Mouse (Mus musculus) forebrain, embryonic 11.5 days (tissue): ENCODE measurements around the gene Fam193a. TPM values are rescaled to one million over a fixed set of nuclear protein-coding genes. Genes with fewer than 3 reads are reported as not detected.

Experiments
- ATAC-seq: fragments of 200-750 bp; cut with Nextera tagmentation; replicated peaks from 2 replicates; pipeline ENCODE4 v1.8.0; 2017; ENCODE audit warnings: moderate TSS enrichment; ENCODE audit not compliant: low FRiP score
- DNase-seq: peaks from one replicate; pipeline ENCODE4 v3.0.0-alpha.2; 2017; ENCODE audit warnings: low spot score
- H3K27ac ChIP-seq: fragments of 300-500 bp; sonication (generic); 2 replicates; pipeline ENCODE4 v1.5.1; 2014; ENCODE audit warnings: low read depth, low read length
- H3K27me3 ChIP-seq: fragments of 300-500 bp; sonication (generic); 2 replicates; pipeline ENCODE4 v1.6.1; 2014; ENCODE audit warnings: mild to moderate bottlenecking, low read length, mixed read lengths; ENCODE audit not compliant: control insufficient read depth, insufficient read depth
- H3K36me3 ChIP-seq: fragments of 300-500 bp; sonication (generic); 2 replicates; pipeline ENCODE4 v1.6.1; 2014; ENCODE audit warnings: mild to moderate bottlenecking, low read length, moderate library complexity, mixed read lengths; ENCODE audit not compliant: control insufficient read depth, insufficient read depth
- H3K4me1 ChIP-seq: fragments of 300-500 bp; sonication (generic); replicated peaks from 2 replicates; pipeline ENCODE4 v1.6.1; 2014; ENCODE audit warnings: low read length, mixed read lengths; ENCODE audit not compliant: control insufficient read depth, insufficient read depth
- H3K4me2 ChIP-seq: fragments of 300-500 bp; sonication (generic); 2 replicates; pipeline ENCODE4 v1.6.1; 2014; ENCODE audit warnings: low read depth, mild to moderate bottlenecking, low read length, moderate library complexity, mixed read lengths; ENCODE audit not compliant: severe bottlenecking
- H3K4me3 ChIP-seq: fragments of 300-500 bp; sonication (generic); 2 replicates; pipeline ENCODE4 v1.5.1; 2014; ENCODE audit warnings: low read depth, low read length
- H3K9ac ChIP-seq: fragments of 300-500 bp; sonication (generic); 2 replicates; pipeline ENCODE4 v1.6.1; 2014; ENCODE audit warnings: low read length
- H3K9me3 ChIP-seq: fragments of 300-500 bp; sonication (generic); 2 replicates; pipeline ENCODE4 v1.6.1; 2016; ENCODE audit warnings: low read length, mixed read lengths; ENCODE audit not compliant: control insufficient read depth
- WGBS: fragments of 180-500 bp; shearing (Covaris S2); extraction: QIAGEN DNeasy Blood & Tissue Kit; methylation state at CpG from one replicate; pipeline ENCODE4 v1.1.7; 2014; 5-methylcytosine and 5-hydroxymethylcytosine counted together
- polyA plus RNA-seq: library from polyadenylated mRNA; unstranded; fragments of >200 nt; fragmentation: Nextera tagmentation; extraction: Ambion mirVana; gene quantifications from 2 replicates; pipeline ENCODE4 v1.2.1, GENCODE M21; 2014

Fam193a gene
- polyA plus RNA-seq, 1 experiment from 2014 or later, result 19.6 TPM

DNA sequence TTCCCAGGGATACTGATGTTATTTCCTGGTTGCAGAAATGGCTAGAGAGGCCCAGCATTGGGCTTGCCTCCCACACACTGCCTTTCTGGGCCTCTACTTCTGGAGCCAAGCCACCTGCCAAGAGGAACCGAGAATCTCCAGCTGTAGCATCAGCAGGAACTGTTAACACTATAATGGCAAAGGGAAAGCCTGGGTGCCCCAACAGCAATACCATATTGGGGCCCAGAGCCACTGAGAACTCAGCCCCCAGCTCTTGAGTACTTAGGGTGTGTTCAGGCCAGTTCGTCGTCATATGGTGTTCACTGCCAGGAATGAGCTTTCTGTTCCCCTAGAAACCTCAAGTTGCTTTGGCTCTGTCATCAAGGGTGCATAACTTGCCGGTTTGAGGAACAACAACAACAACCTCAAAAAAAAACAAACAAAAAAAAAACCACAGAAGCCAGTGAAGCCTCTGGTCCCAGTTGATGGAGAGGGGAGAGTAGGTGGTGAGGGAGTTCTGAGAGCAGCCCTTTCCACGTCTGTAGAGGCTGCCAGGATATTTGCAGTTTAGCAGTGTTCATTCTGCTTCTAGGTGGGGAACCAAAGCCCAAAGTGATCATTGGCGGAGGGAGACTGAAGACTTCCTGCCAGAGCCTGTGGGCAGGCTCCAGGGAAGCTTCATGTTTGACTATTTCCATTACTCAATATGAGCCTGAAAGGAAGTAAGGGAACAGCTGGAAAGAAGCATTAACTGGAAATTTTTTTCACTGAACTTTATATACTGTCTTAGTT, 117.8 kb downstream of the Fam193a start:
- no peak for DNase-seq
- H3K4me1 ChIP-seq, result no peaks in the 10 kb centered on the region
- no peak overlapping the region for H3K9ac ChIP-seq
- no peaks in the 10 kb centered on the region for H3K9me3 ChIP-seq
- 83% methylated on average over 6 of the region's 6 CpGs for WGBS
- no peaks in the 10 kb centered on the region for H3K27me3 ChIP-seq
- H3K4me3 ChIP-seq, result no peak overlapping the region
- ATAC-seq, result no peak
- no peak overlapping the region for H3K4me2 ChIP-seq
- H3K27ac ChIP-seq, result no peak overlapping the region
- H3K36me3 ChIP-seq, result peaks cover 9% of the 10 kb centered on the region; the same call in 1 of the 2 replicates

DNA sequence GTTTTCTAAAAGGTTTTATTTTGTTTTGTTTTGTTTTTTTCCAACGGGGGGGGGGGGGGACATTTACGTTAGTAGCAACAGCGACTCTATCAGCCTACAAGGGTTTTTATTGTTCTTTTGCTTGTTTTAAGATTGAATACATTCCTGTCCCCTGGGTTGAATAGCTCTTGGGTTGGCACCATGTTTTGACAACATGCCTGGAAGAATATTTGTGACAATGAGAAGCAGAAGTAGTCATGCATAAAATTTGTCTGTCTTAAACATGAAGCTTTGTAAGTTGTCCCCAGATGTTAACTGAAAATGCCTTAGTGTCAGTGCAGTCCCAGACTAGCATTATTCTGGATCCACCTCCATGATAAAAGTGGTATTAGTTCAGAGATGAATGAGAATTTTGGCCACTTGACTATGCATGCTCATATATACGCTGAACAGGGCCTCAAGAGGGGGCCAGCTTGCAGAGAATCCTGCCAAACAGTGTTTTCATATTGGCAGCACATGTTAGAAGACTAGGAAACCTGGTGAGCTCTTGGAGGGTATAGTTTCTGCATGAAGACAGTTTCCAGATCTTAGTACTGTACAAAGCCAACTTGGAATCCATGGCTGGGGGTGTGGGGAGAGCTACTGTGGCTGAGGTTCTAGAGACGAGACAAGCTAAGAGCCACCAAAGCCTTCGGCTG, 119.1 kb downstream of the Fam193a start:
- DNase-seq (no peak), ATAC-seq (no peak)
- Histone ChIP-seq H3K36me3 (peaks cover 9% of the 10 kb centered on the region; the same call in 1 of the 2 replicates), H3K4me3 (no peak overlapping the region), H3K9ac (no peak overlapping the region), H3K4me1 (no peaks in the 10 kb centered on the region), H3K27ac (no peak overlapping the region), H3K9me3 (no peaks in the 10 kb centered on the region), H3K4me2 (no peak overlapping the region), H3K27me3 (no peaks in the 10 kb centered on the region)
- 82% methylated on average over 6 of the region's 6 CpGs for WGBS

DNA sequence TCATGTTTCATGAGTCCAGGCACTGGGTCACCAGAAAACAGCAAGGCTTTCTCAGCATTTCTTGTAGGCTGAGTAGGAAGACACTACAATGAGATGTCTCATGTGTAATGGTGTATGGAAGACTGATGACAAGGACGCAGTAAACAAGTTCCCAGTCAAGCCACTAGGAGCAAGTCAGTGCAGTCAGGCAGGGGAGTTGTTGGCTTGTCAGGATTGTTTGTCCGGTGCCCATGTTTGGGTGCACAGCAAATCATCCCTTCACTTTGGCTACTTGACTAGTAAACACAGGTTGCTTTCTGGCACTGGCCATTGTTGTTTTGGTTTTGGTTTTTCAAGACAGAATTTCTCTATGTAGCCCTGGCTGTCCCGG, 119.7 kb downstream of the Fam193a start:
- ATAC-seq, result no peak
- no peak overlapping the region for H3K4me3 ChIP-seq
- H3K27ac ChIP-seq, result no peak overlapping the region
- no peaks in the 10 kb centered on the region for H3K9me3 ChIP-seq
- H3K4me2 ChIP-seq, result no peak overlapping the region
- H3K9ac ChIP-seq, result no peak overlapping the region
- no peak for DNase-seq
- H3K36me3 ChIP-seq, result peaks cover 9% of the 10 kb centered on the region; the same call in 1 of the 2 replicates
- WGBS, result 86% methylated on average over 3 of the region's 3 CpGs
- H3K4me1 ChIP-seq, result no peaks in the 10 kb centered on the region
- no peaks in the 10 kb centered on the region for H3K27me3 ChIP-seq

DNA sequence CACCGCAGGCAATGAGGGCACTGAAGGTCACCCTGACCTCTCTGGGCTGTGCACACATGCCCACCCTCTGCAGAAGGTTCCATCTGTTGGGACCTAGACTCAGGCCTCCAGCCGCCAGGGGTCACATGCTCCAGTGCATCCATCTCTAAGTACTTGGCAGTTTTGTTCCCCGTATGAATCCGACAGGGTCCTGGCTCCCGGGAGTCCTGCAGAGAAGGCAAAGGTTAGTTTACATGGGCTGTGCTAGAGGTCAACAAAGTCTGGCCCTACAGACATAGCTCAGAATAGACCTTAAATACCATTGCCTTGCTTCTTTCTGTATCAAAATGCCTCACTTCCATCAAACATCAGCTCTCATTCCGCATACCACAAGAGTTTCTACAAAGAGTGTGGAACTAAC, 127.0 kb downstream of the Fam193a start:
- 82% methylated on average over 6 of the region's 6 CpGs for WGBS
- ATAC-seq (no peak), DNase-seq (no peak)
- Histone ChIP-seq H3K36me3 (no peaks in the 10 kb centered on the region), H3K27ac (no peak overlapping the region), H3K4me1 (no peaks in the 10 kb centered on the region), H3K4me3 (no peak overlapping the region), H3K9ac (no peak overlapping the region), H3K4me2 (no peak overlapping the region), H3K27me3 (no peaks in the 10 kb centered on the region), H3K9me3 (no peaks in the 10 kb centered on the region)

DNA sequence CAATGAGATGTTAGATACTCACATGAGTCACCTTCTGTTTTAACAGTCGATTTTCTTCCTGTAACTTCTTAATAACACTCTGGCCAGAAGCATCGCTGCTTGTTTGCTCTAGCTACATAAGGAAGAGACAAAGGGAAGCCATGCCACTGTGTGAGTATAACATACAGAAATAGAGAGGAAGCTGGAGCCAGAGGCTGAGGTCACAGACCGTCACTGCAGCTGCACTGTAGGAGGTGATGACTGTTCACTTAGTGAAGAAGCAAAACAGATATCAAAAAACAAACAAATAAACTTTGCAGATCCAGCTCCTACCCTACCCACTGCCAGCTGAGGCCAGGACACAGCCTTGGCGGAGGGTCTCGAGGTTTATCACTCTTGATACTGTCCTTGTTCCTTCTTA, 131.2 kb downstream of the Fam193a start:
- DNase-seq (no peak), ATAC-seq (no peak)
- no peaks in the 10 kb centered on the region for H3K36me3 ChIP-seq
- no peaks in the 10 kb centered on the region for H3K27me3 ChIP-seq
- H3K4me3 ChIP-seq, result no peak overlapping the region
- no peak overlapping the region for H3K9ac ChIP-seq
- WGBS, result 84% methylated on average over 5 of the region's 5 CpGs
- no peak overlapping the region for H3K27ac ChIP-seq
- H3K9me3 ChIP-seq, result no peaks in the 10 kb centered on the region
- no peaks in the 10 kb centered on the region for H3K4me1 ChIP-seq
- H3K4me2 ChIP-seq, result no peak overlapping the region

DNA sequence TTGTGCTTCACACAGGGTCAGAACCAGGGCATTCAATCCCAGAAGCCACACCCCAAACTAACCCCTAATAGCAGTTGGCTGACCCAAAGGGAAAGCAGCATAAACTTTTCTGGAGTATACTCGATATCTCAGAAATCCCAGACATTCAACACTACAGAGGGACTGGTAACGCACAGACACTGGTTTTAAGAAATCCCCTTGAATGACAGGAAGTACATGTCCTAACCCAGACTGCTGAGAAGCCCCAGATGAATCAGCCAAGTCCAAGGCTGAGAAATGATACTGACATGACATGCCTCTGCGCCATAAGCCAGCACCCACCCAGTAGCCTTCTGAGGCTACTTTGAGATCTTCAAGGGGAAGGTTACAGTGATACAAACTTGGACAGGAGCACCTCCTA, 131.9 kb downstream of the Fam193a start:
- ATAC-seq (no peak), DNase-seq (no peak)
- H3K36me3 ChIP-seq, result no peaks in the 10 kb centered on the region
- H3K4me3 ChIP-seq, result no peak overlapping the region
- no peak overlapping the region for H3K9ac ChIP-seq
- H3K9me3 ChIP-seq, result no peaks in the 10 kb centered on the region
- H3K4me2 ChIP-seq, result no peak overlapping the region
- H3K4me1 ChIP-seq, result no peaks in the 10 kb centered on the region
- no peak overlapping the region for H3K27ac ChIP-seq
- 88% methylated on average over 3 of the region's 3 CpGs for WGBS
- H3K27me3 ChIP-seq, result no peaks in the 10 kb centered on the region

DNA sequence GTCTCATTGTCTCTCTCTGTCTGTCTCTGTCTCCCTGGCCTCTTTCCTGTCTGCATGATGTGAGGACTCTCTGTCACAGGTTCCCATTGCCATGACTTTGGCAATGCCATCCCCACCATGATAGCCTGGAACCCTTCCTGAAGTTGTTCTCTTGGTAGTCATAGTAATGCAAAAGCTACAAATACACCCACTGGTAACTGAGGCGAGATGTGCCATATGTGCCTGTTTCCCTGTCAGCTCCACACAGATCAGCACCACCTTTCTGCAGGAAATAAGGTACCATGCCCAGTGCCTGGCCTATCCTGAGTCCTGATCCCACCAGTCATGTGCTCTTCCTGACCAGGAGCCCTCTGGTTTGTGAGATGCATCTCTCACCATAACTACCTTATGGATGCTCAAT, 132.7 kb downstream of the Fam193a start:
- Histone ChIP-seq H3K9me3 (no peaks in the 10 kb centered on the region), H3K4me3 (no peak overlapping the region), H3K4me2 (no peak overlapping the region), H3K36me3 (no peaks in the 10 kb centered on the region), H3K9ac (no peak overlapping the region), H3K4me1 (no peaks in the 10 kb centered on the region), H3K27ac (no peak overlapping the region), H3K27me3 (no peaks in the 10 kb centered on the region)
- no peak for DNase-seq
- 64% methylated on average over 1 of the region's 1 CpGs for WGBS
- ATAC-seq, result no peak

DNA sequence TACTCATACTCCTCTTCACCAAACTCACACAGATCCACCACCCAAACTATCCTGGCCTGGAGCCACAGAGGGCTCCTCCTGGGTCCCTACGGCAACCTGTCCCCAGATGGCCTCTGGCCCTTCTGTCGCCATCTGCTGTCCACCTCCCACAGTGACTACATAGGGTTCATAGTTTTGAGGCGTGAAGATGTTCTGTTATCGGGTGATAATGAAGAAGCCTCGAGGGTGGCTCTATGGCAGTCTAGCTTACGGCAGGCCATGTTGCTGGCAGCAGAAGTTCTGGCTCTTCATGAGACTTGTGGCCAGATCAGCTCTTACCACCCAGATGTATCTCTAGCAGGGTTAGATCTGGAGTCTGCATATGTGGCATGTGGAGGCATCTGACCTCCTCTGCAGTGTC, 133.1 kb downstream of the Fam193a start:
- Histone ChIP-seq H3K4me1 (no peaks in the 10 kb centered on the region), H3K9me3 (no peaks in the 10 kb centered on the region), H3K4me2 (no peak overlapping the region), H3K27ac (no peak overlapping the region), H3K4me3 (no peak overlapping the region), H3K9ac (no peak overlapping the region), H3K36me3 (no peaks in the 10 kb centered on the region), H3K27me3 (no peaks in the 10 kb centered on the region)
- ATAC-seq (no peak), DNase-seq (no peak)
- WGBS, result 77% methylated on average over 6 of the region's 6 CpGs

DNA sequence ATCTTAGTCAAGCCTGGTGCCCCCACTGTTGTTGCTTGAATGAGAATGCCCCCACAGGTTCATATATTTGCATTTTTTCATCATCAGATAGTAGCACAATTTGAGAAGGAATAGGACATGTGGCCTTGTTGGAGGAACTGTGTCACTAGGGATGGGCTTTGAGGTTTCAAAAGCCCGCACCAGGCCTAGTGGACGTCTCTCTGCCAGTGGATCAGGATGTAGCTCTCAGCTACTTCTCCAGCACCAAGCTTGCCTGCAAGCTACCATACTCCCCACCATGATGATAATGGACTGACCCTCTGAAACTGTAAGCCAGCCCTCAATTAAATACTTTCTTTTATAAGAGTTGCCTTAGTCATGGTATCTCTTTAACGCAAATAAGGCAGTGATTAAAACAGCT, 142.8 kb downstream of the Fam193a start:
- no peak for DNase-seq
- no peak for ATAC-seq
- no peak overlapping the region for H3K27ac ChIP-seq
- no peak overlapping the region for H3K4me3 ChIP-seq
- no peaks in the 10 kb centered on the region for H3K36me3 ChIP-seq
- no peaks in the 10 kb centered on the region for H3K9me3 ChIP-seq
- H3K4me1 ChIP-seq, result no peaks in the 10 kb centered on the region
- 0 out of 2 replicates have a peak, but pooled peaks cover 3% of the 10 kb centered on the region for H3K27me3 ChIP-seq
- WGBS, result 83% methylated on average over 3 of the region's 3 CpGs
- H3K4me2 ChIP-seq, result no peak overlapping the region
- H3K9ac ChIP-seq, result no peak overlapping the region
